Mouse (Mus musculus) forebrain, embryonic 16.5 days (tissue): ENCODE results near the gene Tnfrsf22. TPM values are rescaled to one million over a fixed set of nuclear protein-coding genes. Genes with fewer than 3 reads are reported as not detected.
A peak's percentile ranks its signal among the peaks of the same experiment; 100 is the strongest.

Experiments used
- ATAC-seq: fragments of 200-750 bp; cut with Nextera tagmentation; 2 replicates; pipeline ENCODE4 v1.8.0; 2017; ENCODE audit warnings: mild to moderate bottlenecking, moderate library complexity
- H3K27ac ChIP-seq: fragments of 300-500 bp; sonication (generic); 2 replicates; pipeline ENCODE4 v1.5.1; 2014; ENCODE audit warnings: low read length, control low read depth
- H3K27me3 ChIP-seq: fragments of 300-500 bp; sonication (generic); replicated peaks from 2 replicates; pipeline ENCODE4 v1.6.1; 2014; ENCODE audit warnings: low read length; ENCODE audit not compliant: control insufficient read depth, insufficient read depth
- H3K36me3 ChIP-seq: fragments of 300-500 bp; sonication (generic); 2 replicates; pipeline ENCODE4 v1.6.1; 2014; ENCODE audit not compliant: control insufficient read depth, insufficient read depth
- H3K4me1 ChIP-seq: fragments of 300-500 bp; sonication (generic); replicated peaks from 2 replicates; pipeline ENCODE4 v1.6.1; 2014; ENCODE audit warnings: low read length; ENCODE audit not compliant: control insufficient read depth, insufficient read depth
- H3K4me2 ChIP-seq: fragments of 300-500 bp; sonication (generic); 2 replicates; pipeline ENCODE4 v1.6.1; 2014; ENCODE audit warnings: mild to moderate bottlenecking, low read length, control low read depth
- H3K4me3 ChIP-seq: fragments of 300-500 bp; sonication (generic); replicated peaks from 2 replicates; pipeline ENCODE4 v1.5.1; 2014; ENCODE audit warnings: mild to moderate bottlenecking, low read length, control low read depth
- H3K9ac ChIP-seq: fragments of 300-500 bp; sonication (generic); replicated peaks from 2 replicates; pipeline ENCODE4 v1.6.1; 2014; ENCODE audit warnings: low read depth, low read length, control low read depth
- H3K9me3 ChIP-seq: fragments of 300-500 bp; sonication (generic); 2 replicates; pipeline ENCODE4 v1.6.1; 2016; ENCODE audit warnings: low read length; ENCODE audit not compliant: control insufficient read depth
- WGBS: fragments of 180-500 bp; shearing (Covaris S2); extraction: QIAGEN DNeasy Blood & Tissue Kit; methylation state at CpG from one replicate; pipeline ENCODE4 v1.1.7; 2014; 5-methylcytosine and 5-hydroxymethylcytosine counted together
- polyA plus RNA-seq: library from polyadenylated mRNA; unstranded; fragments of >200 nt; fragmentation: Nextera tagmentation; extraction: Ambion mirVana; gene quantifications from 2 replicates; pipeline ENCODE4 v1.2.1, GENCODE M21; 2015

Gene Tnfrsf22
- polyA plus RNA-seq, 1 experiment from 2014 or later = 3.9 TPM

GRCm38 (mm10) chr7:143594865-143595264, 54.6 kb downstream of the Tnfrsf22 start:
- peak; percentile 26; the same call in 1 of the 2 replicates for ATAC-seq

GRCm38 (mm10) chr7:143592255-143592654, 57.2 kb downstream of the Tnfrsf22 start:
- Histone ChIP-seq H3K9me3 (no peaks in the 10 kb centered on the region), H3K4me3 (no peak overlapping the region), H3K4me2 (no peak overlapping the region), H3K36me3 (peaks cover 9% of the 10 kb centered on the region), H3K4me1 (peaks cover 7% of the 10 kb centered on the region), H3K9ac (no peak overlapping the region), H3K27me3 (no peaks in the 10 kb centered on the region), H3K27ac (no peak overlapping the region)
- WGBS = 95% methylated on average over 10 of the region's 10 CpGs
- ATAC-seq = no peak

More at GRCm38 (mm10) chr7:143594865-143595264, 54.6 kb downstream of the Tnfrsf22 start:
- H3K27ac ChIP-seq = 0 out of 2 replicates have a peak overlapping the region, but pooled peaks have one; percentile 13
- H3K36me3 ChIP-seq = peaks cover 3% of the 10 kb centered on the region; the same call in 1 of the 2 replicates
- WGBS = 42% methylated on average over 5 of the region's 5 CpGs
- H3K4me3 ChIP-seq = no peak overlapping the region
- no peak overlapping the region for H3K4me2 ChIP-seq
- H3K27me3 ChIP-seq = no peaks in the 10 kb centered on the region
- peaks cover 18% of the 10 kb centered on the region for H3K4me1 ChIP-seq
- H3K9me3 ChIP-seq = no peaks in the 10 kb centered on the region
- H3K9ac ChIP-seq = no peak overlapping the region

GRCm38 (mm10) chr7:143588006-143588405, 61.5 kb downstream of the Tnfrsf22 start:
- Histone ChIP-seq H3K9ac (no peak overlapping the region), H3K27ac (no peak overlapping the region), H3K4me1 (no peaks in the 10 kb centered on the region), H3K4me3 (no peak overlapping the region), H3K36me3 (peaks cover 28% of the 10 kb centered on the region), H3K9me3 (no peaks in the 10 kb centered on the region), H3K4me2 (no peak overlapping the region), H3K27me3 (no peaks in the 10 kb centered on the region)
- ATAC-seq = no peak
- WGBS = 92% methylated on average over 4 of the region's 4 CpGs

- Histone ChIP-seq H3K4me1 (no peaks in the 10 kb centered on the region), H3K4me3 (no peak overlapping the region), H3K27ac (no peak overlapping the region), H3K36me3 (peaks cover 29% of the 10 kb centered on the region), H3K9me3 (no peaks in the 10 kb centered on the region), H3K9ac (no peak overlapping the region), H3K4me2 (no peak overlapping the region), H3K27me3 (no peaks in the 10 kb centered on the region)
- ATAC-seq = no peak
- 91% methylated on average over 5 of the region's 5 CpGs for WGBS
Observed at GRCm38 (mm10) chr7:143587586-143587985, 61.9 kb downstream of the Tnfrsf22 start.

Other genes starting within 250 kb of the Tnfrsf22 start
- 96.6 and 138 TPM in 2 replicates for gene Cdkn1c, start 188.6 kb downstream of the Tnfrsf22 start, polyA plus RNA-seq
- 0.42 and 0.54 TPM in 2 replicates for gene Slc22a18, start 175.9 kb downstream of the Tnfrsf22 start, polyA plus RNA-seq
- gene Phlda2, start 146.5 kb downstream of the Tnfrsf22 start, polyA plus RNA-seq = 0.57 TPM in 1 of 2 replicates, not detected in the other
- gene Nap1l4, start 100.6 kb downstream of the Tnfrsf22 start, polyA plus RNA-seq = 361 and 363 TPM in 2 replicates
- gene Cars, start 49.6 kb downstream of the Tnfrsf22 start, polyA plus RNA-seq = 80.5 and 89.3 TPM in 2 replicates
- gene Tnfrsf26, start 20.9 kb downstream of the Tnfrsf22 start, polyA plus RNA-seq = 0.15 TPM in 1 of 2 replicates, not detected in the other
- gene Tnfrsf23, start 36.2 kb upstream of the Tnfrsf22 start, polyA plus RNA-seq = 0.61 and 0.76 TPM in 2 replicates
- 34.0 and 35.8 TPM in 2 replicates for gene Osbpl5, start 107.3 kb upstream of the Tnfrsf22 start, polyA plus RNA-seq
- gene Mrgprg, start 117.3 kb upstream of the Tnfrsf22 start, polyA plus RNA-seq = not detected in 2 replicates
- gene Mrgpre, start 134.8 kb upstream of the Tnfrsf22 start, polyA plus RNA-seq = 4.0 and 5.8 TPM in 2 replicates
- 5.7 and 6.1 TPM in 2 replicates for gene Nadsyn1, start 173.2 kb upstream of the Tnfrsf22 start, polyA plus RNA-seq
- gene Dhcr7, start 173.5 kb upstream of the Tnfrsf22 start, polyA plus RNA-seq = 51.8 and 61.8 TPM in 2 replicates
- gene Gm498, start 217.2 kb upstream of the Tnfrsf22 start, polyA plus RNA-seq = not detected in 2 replicates